Mouse (Mus musculus) liver, embryonic 14.5 days (tissue): ENCODE measurements at regions not wholly inside any gene's neighbourhood (a gene's known extent, or its start where the extent isn't known, plus 50 kb on each side); places are given as distances from the start of the nearest gene placed in this dataset.

Experiments used
- CTCF ChIP-seq: IDR thresholded peaks from 2 replicates; pipeline ENCODE4 v1.5.1; 2016; ENCODE audit warnings: antibody characterized with exemption, low read depth, control low read depth
- EP300 ChIP-seq: IDR thresholded peaks from 2 replicates; pipeline ENCODE4 v1.6.1; 2016; ENCODE audit warnings: antibody characterized with exemption, low read depth

DNA sequence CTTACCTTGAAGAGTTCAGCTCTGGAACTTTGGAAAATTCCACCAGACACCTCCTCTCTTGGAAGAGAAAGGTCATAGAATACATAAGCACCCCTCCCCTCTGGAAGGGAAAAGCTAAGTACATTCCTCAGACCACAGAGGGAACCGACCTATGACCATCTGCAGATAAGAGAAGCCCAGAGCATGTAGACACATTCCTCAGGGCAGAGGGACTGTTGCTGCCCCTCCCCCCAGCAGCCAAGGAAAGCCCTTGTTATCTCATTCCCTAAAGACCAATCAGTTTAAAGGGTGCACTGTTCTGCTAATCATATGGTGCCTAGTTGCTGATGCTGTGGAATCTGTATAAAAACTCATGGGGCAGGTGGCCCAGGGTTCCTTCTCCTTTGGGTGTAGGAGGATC is 511.2 kb upstream of the A830018L16Rik start:
- TF ChIP-seq CTCF (no peak), EP300 (no peak)
